Mouse (Mus musculus) left cerebral cortex, adult 18-20 months (tissue): ENCODE measurements around the gene Lrrc8c. TPM values are rescaled to one million over a fixed set of nuclear protein-coding genes. Genes with fewer than 3 reads are reported as not detected.

Source experiments
- total RNA-seq, 2 experiments: library from RNA; stranded (reverse); gene quantifications; 2 replicates each; pipeline ENCODE4 v1.2.3; 2021

Gene Lrrc8c
- total RNA-seq, 2 experiments from 2014 or later: 30.7 to 31.0 TPM

Other genes starting within 250 kb of the Lrrc8c start
- gene Gm43302, start 225.7 kb upstream of the Lrrc8c start, total RNA-seq: not detected
- 1 to 10 TPM; 1.6 to 2.0 TPM for gene Gbp6, start 225.7 kb upstream of the Lrrc8c start, total RNA-seq
- 10 to 100 TPM; 81.7 to 86.0 TPM for gene Lrrc8b, start 103.6 kb upstream of the Lrrc8c start, total RNA-seq
- gene Lrrc8d, start 180.6 kb downstream of the Lrrc8c start, total RNA-seq: 10 to 100 TPM; 32.7 to 35.0 TPM